Mouse (Mus musculus) erythroblast, embryonic 14.5 days (primary cell): ENCODE measurements around the gene Cab39l.

Experiments
- GATA1 ChIP-seq: IDR thresholded peaks from 2 replicates; pipeline ENCODE4 v1.6.1; 2012; ENCODE audit warnings: low read length, inconsistent platforms, mixed read lengths
- TAL1 ChIP-seq: IDR thresholded peaks from 3 replicates; pipeline ENCODE4 v1.6.1; 2012; ENCODE audit warnings: low read length, inconsistent platforms, mixed read lengths

- TF ChIP-seq GATA1 = no peak
- TF ChIP-seq TAL1 = no peak
Measured at GRCm38 (mm10) chr14:59447981-59448380, 7.2 kb downstream of the Cab39l start.
